Mouse (Mus musculus) forebrain, embryonic 14.5 days (tissue): Measurements from ENCODE around the gene Nt5c1a. TPM values are rescaled to one million over a fixed set of nuclear protein-coding genes. Genes with fewer than 3 reads are reported as not detected.

Experiments used
- ATAC-seq: fragments of 200-750 bp; cut with Nextera tagmentation; 2 replicates; pipeline ENCODE4 v1.8.0; 2017; ENCODE audit warnings: mild to moderate bottlenecking, moderate library complexity
- DNase-seq: peaks from one replicate; pipeline ENCODE4 v3.0.0-alpha.2; 2015; ENCODE audit warnings: low spot score
- H3K27ac ChIP-seq: fragments of 300-500 bp; sonication (generic); 2 replicates; pipeline ENCODE4 v1.5.1; 2014; ENCODE audit warnings: low read depth, mild to moderate bottlenecking, control low read depth, low read length, moderate library complexity
- H3K27me3 ChIP-seq: fragments of 300-500 bp; sonication (generic); replicated peaks from 2 replicates; pipeline ENCODE4 v1.6.1; 2014; ENCODE audit warnings: low read length, control low read depth, mixed read lengths; ENCODE audit not compliant: control insufficient read depth, insufficient read depth
- H3K36me3 ChIP-seq: fragments of 300-500 bp; sonication (generic); 2 replicates; pipeline ENCODE4 v1.6.1; 2014; ENCODE audit warnings: low read length, control low read depth; ENCODE audit not compliant: control insufficient read depth, insufficient read depth
- H3K4me1 ChIP-seq: fragments of 300-500 bp; sonication (generic); 2 replicates; pipeline ENCODE4 v1.6.1; 2014; ENCODE audit warnings: antibody characterized with exemption, low read length, control low read depth; ENCODE audit not compliant: control insufficient read depth, insufficient read depth
- H3K4me2 ChIP-seq: fragments of 300-500 bp; sonication (generic); 2 replicates; pipeline ENCODE4 v1.6.1; 2014; ENCODE audit warnings: mild to moderate bottlenecking, control low read depth, low read length
- H3K4me3 ChIP-seq: fragments of 300-500 bp; sonication (generic); 2 replicates; pipeline ENCODE4 v1.5.1; 2014; ENCODE audit warnings: low read depth, low read length, control low read depth
- H3K9ac ChIP-seq: fragments of 300-500 bp; sonication (generic); 2 replicates; pipeline ENCODE4 v1.6.1; 2014; ENCODE audit warnings: mild to moderate bottlenecking, low read length, control low read depth, moderate library complexity
- H3K9me3 ChIP-seq: fragments of 300-500 bp; sonication (generic); replicated peaks from 2 replicates; pipeline ENCODE4 v1.6.1; 2016; ENCODE audit warnings: low read length, control low read depth, mixed read lengths; ENCODE audit not compliant: control insufficient read depth
- WGBS: fragments of 180-500 bp; shearing (Covaris S2); extraction: QIAGEN DNeasy Blood & Tissue Kit; methylation state at CpG from one replicate; pipeline ENCODE4 v1.1.7; 2014; 5-methylcytosine and 5-hydroxymethylcytosine counted together
- polyA plus RNA-seq: library from polyadenylated mRNA; unstranded; fragments of >200 nt; fragmentation: Nextera tagmentation; extraction: Ambion mirVana; gene quantifications from 2 replicates; pipeline ENCODE4 v1.2.1, GENCODE M21; 2014

Gene Nt5c1a
- polyA plus RNA-seq, 1 experiment from 2014 or later: not detected

GRCm38 (mm10) chr4:123233492-123234084 lies 32.3 kb downstream of the Nt5c1a start, which contains the start of gene Heyl:
Gene Heyl (plus strand): TSS chr4:123233556.
- Histone ChIP-seq H3K9ac (peak within 1 kb of the TSS; percentile 44; the same call in 1 of the 2 replicates), H3K4me3 (peak within 1 kb of the TSS; percentile 33), H3K27me3 (peaks cover 23% of the 10 kb centered on the region), H3K27ac (no peak within 1 kb of the TSS), H3K4me2 (peak within 1 kb of the TSS; percentile 67), H3K36me3 (no peaks in the 10 kb centered on the region), H3K9me3 (no peaks in the 10 kb centered on the region), H3K4me1 (peaks cover 5% of the 10 kb centered on the region; the same call in 1 of the 2 replicates)
- no peak for DNase-seq
- WGBS: 2% methylated on average over 52 of the region's 52 CpGs
- ATAC-seq: peak; percentile 37

- no peak overlapping the region for H3K9ac ChIP-seq
- no peak overlapping the region for H3K4me2 ChIP-seq
- H3K27me3 ChIP-seq: peaks cover 39% of the 10 kb centered on the region
- no peaks in the 10 kb centered on the region for H3K9me3 ChIP-seq
- H3K4me3 ChIP-seq: no peak overlapping the region
- 77% methylated on average over 9 of the region's 9 CpGs for WGBS
- no peak overlapping the region for H3K27ac ChIP-seq
- peaks cover 7% of the 10 kb centered on the region; the same call in 1 of the 2 replicates for H3K4me1 ChIP-seq
- H3K36me3 ChIP-seq: no peaks in the 10 kb centered on the region
- no peak for DNase-seq
- ATAC-seq: no peak
Measured at GRCm38 (mm10) chr4:123235835-123236430, 34.6 kb downstream of the Nt5c1a start.

GRCm38 (mm10) chr4:123236431-123237031 lies 35.2 kb downstream of the Nt5c1a start:
- Histone ChIP-seq H3K27me3 (peaks cover 39% of the 10 kb centered on the region), H3K4me2 (no peak overlapping the region), H3K4me1 (peaks cover 7% of the 10 kb centered on the region; the same call in 1 of the 2 replicates), H3K27ac (no peak overlapping the region), H3K36me3 (no peaks in the 10 kb centered on the region), H3K9me3 (no peaks in the 10 kb centered on the region), H3K9ac (no peak overlapping the region), H3K4me3 (no peak overlapping the region)
- 87% methylated on average over 13 of the region's 13 CpGs for WGBS
- ATAC-seq: no peak
- DNase-seq: no peak

GRCm38 (mm10) chr4:123237386-123238266 lies 36.3 kb downstream of the Nt5c1a start:
- 66% methylated on average over 6 of the region's 6 CpGs for WGBS
- H3K27me3 ChIP-seq: peaks cover 39% of the 10 kb centered on the region
- no peak overlapping the region for H3K27ac ChIP-seq
- no peak overlapping the region for H3K4me3 ChIP-seq
- no peaks in the 10 kb centered on the region for H3K36me3 ChIP-seq
- ATAC-seq (no peak), DNase-seq (no peak)
- H3K9me3 ChIP-seq: no peaks in the 10 kb centered on the region
- H3K9ac ChIP-seq: no peak overlapping the region
- no peak overlapping the region for H3K4me2 ChIP-seq
- H3K4me1 ChIP-seq: peaks cover 7% of the 10 kb centered on the region; the same call in 1 of the 2 replicates

GRCm38 (mm10) chr4:123239361-123240203 lies 38.3 kb downstream of the Nt5c1a start:
- no peaks in the 10 kb centered on the region for H3K36me3 ChIP-seq
- 0 out of 2 replicates have a peak, but pooled peaks cover 2% of the 10 kb centered on the region for H3K4me1 ChIP-seq
- peak overlapping the region; percentile 48 for H3K9ac ChIP-seq
- no peak; the same call in 1 of the 2 replicates for ATAC-seq
- 8% methylated on average over 55 of the region's 58 CpGs for WGBS
- peak overlapping the region; percentile 47 for H3K4me2 ChIP-seq
- no peaks in the 10 kb centered on the region for H3K9me3 ChIP-seq
- H3K4me3 ChIP-seq: peak overlapping the region; percentile 21
- H3K27me3 ChIP-seq: peaks cover 27% of the 10 kb centered on the region
- no peak overlapping the region for H3K27ac ChIP-seq
- DNase-seq: no peak

- ATAC-seq: no peak
- Histone ChIP-seq H3K9me3 (no peaks in the 10 kb centered on the region), H3K9ac (no peak overlapping the region), H3K4me2 (no peak overlapping the region), H3K4me3 (no peak overlapping the region), H3K4me1 (no peaks in the 10 kb centered on the region), H3K27ac (no peak overlapping the region), H3K27me3 (no peaks in the 10 kb centered on the region), H3K36me3 (no peaks in the 10 kb centered on the region)
- no peak for DNase-seq
- 83% methylated on average over 7 of the region's 7 CpGs for WGBS
Measured at GRCm38 (mm10) chr4:123246221-123246620, 44.9 kb downstream of the Nt5c1a start.

GRCm38 (mm10) chr4:123246651-123247050 lies 45.3 kb downstream of the Nt5c1a start:
- no peaks in the 10 kb centered on the region for H3K9me3 ChIP-seq
- H3K4me2 ChIP-seq: no peak overlapping the region
- no peaks in the 10 kb centered on the region for H3K36me3 ChIP-seq
- no peak overlapping the region for H3K4me3 ChIP-seq
- 93% methylated on average over 5 of the region's 5 CpGs for WGBS
- no peak overlapping the region for H3K9ac ChIP-seq
- ATAC-seq (no peak), DNase-seq (no peak)
- no peak overlapping the region for H3K27ac ChIP-seq
- H3K4me1 ChIP-seq: no peaks in the 10 kb centered on the region
- H3K27me3 ChIP-seq: no peaks in the 10 kb centered on the region
